Mouse (Mus musculus) urinary bladder, postnatal 0 days (tissue): Measurements from ENCODE around the gene Gm30737. TPM values are rescaled to one million over a fixed set of nuclear protein-coding genes. Genes with fewer than 3 reads are reported as not detected.

ENCODE experiments used
- polyA plus RNA-seq: library from polyadenylated mRNA; unstranded; fragments of >200 nt; fragmentation: Nextera tagmentation; extraction: Ambion mirVana; gene quantifications from 2 replicates; pipeline ENCODE4 v1.2.1, GENCODE M21; 2015

The Gm30737 gene
- polyA plus RNA-seq = not detected in 2 replicates

GRCm38 (mm10) chrY:14400410-14400809 is at the start of gene Gm30737:
Gene Gm30737 (plus strand): TSS chrY:14400710.

